Mouse (Mus musculus): ENCODE results near the gene Clstn3. TPM values are rescaled to one million over a fixed set of nuclear protein-coding genes. Genes with fewer than 3 reads are reported as not detected.
"Not testable (repeated sequence)": the region's sequence is repeated elsewhere in the genome, so short reads cannot be mapped to it uniquely, and the experiment has no call there.

Clstn3 gene
- total RNA-seq, 2 experiments from 2014 or later = 33.9 to 35.3 TPM

- DNase-seq (ENCODE audit: low spot score in 2 of 2) = peak; percentile 60 to 75
These were observed 49.1 kb downstream of the Clstn3 start for GRCm38 (mm10) chr6:124415347-124416088.

GRCm38 (mm10) chr6:124414927-124415325 lies 49.7 kb downstream of the Clstn3 start, which contains the start of gene Pex5:
Gene Pex5 (minus strand): TSS chr6:124415067.
- DNase-seq (ENCODE audit: low spot score in 2 of 2) = peak; percentile 81 to 87

- DNase-seq (ENCODE audit: low spot score in 2 of 2) = peak in 1 of 2 experiments; percentile 28
These were observed 50.3 kb downstream of the Clstn3 start for GRCm38 (mm10) chr6:124414150-124414926.

- no peak for DNase-seq (ENCODE audit: low spot score in 2 of 2)
These were observed 50.8 kb downstream of the Clstn3 start for GRCm38 (mm10) chr6:124413770-124414149.

GRCm38 (mm10) chr6:124408355-124408754 lies 56.2 kb downstream of the Clstn3 start:
- no peak for DNase-seq (ENCODE audit: low spot score in 2 of 2)

GRCm38 (mm10) chr6:124407180-124407579 lies 57.4 kb downstream of the Clstn3 start:
- no peak for DNase-seq (ENCODE audit: low spot score in 2 of 2)

- DNase-seq (ENCODE audit: low spot score in 2 of 2) = no peak
These were observed 58.3 kb downstream of the Clstn3 start for GRCm38 (mm10) chr6:124406326-124406725.

- no peak for DNase-seq (ENCODE audit: low spot score in 2 of 2)
These were observed 64.9 kb downstream of the Clstn3 start for GRCm38 (mm10) chr6:124399738-124400137.

GRCm38 (mm10) chr6:124394991-124395390 lies 69.6 kb downstream of the Clstn3 start:
- not testable (repeated sequence) for DNase-seq (ENCODE audit: low spot score in 2 of 2)

Other genes starting within 250 kb of the Clstn3 start
- not detected for gene Vmn2r27, start 232.9 kb downstream of the Clstn3 start, total RNA-seq (2021)
- 10 to 100 TPM; 19.5 to 20.2 TPM for gene Cd163, start 160.1 kb downstream of the Clstn3 start, total RNA-seq (2021)
- gene Pex5, start 49.7 kb downstream of the Clstn3 start, total RNA-seq (2021) = 10 to 100 TPM; 82.1 to 88.3 TPM
- 10 to 100 TPM; 13.2 to 19.9 TPM for gene C1rl, start 28.3 kb upstream of the Clstn3 start, total RNA-seq (2021)
- gene C1ra, start 47.6 kb upstream of the Clstn3 start, total RNA-seq (2021) = 10 to 100 TPM; 36.8 to 48.1 TPM
- gene C1s1, start 77.6 kb upstream of the Clstn3 start, total RNA-seq (2021) = 10 to 100 TPM; 48.1 to 66.6 TPM
- 1 to 10 TPM; 3.6 to 5.6 TPM for gene C1rb, start 105.5 kb upstream of the Clstn3 start, total RNA-seq (2021)
- 1 to 10 TPM; 1.7 to 2.5 TPM for gene C1s2, start 171.3 kb upstream of the Clstn3 start, total RNA-seq (2021)
- 100 to 1,000 TPM in 1 of 2 experiments, 10 to 100 TPM in 1; 99.6 to 105 TPM for gene Lpcat3, start 198.2 kb upstream of the Clstn3 start, total RNA-seq (2021)
- 100 to 1,000 TPM in 1 of 2 experiments, 10 to 100 TPM in 1; 99.3 to 101 TPM for gene Emg1, start 247.4 kb upstream of the Clstn3 start, total RNA-seq (2021)
- 100 to 1,000 TPM; 400 to 439 TPM for gene Phb2, start 247.5 kb upstream of the Clstn3 start, total RNA-seq (2021)

Measured in adrenal gland, postnatal 4 days (tissue).